Mouse (Mus musculus) myocyte (in vitro differentiated cells): Measurements from ENCODE around the gene Cgrrf1.

Source experiments
- POLR2A ChIP-seq: IDR thresholded peaks from one replicate; pipeline ENCODE4 v1.6.1; 2011; ENCODE audit warnings: low read depth, mild to moderate bottlenecking, control low read depth, moderate library complexity; ENCODE audit not compliant: insufficient read length
- SRF ChIP-seq: IDR thresholded peaks from one replicate; pipeline ENCODE4 v1.6.1; 2011; ENCODE audit warnings: low read depth; ENCODE audit not compliant: control insufficient read depth, insufficient read length

DNA sequence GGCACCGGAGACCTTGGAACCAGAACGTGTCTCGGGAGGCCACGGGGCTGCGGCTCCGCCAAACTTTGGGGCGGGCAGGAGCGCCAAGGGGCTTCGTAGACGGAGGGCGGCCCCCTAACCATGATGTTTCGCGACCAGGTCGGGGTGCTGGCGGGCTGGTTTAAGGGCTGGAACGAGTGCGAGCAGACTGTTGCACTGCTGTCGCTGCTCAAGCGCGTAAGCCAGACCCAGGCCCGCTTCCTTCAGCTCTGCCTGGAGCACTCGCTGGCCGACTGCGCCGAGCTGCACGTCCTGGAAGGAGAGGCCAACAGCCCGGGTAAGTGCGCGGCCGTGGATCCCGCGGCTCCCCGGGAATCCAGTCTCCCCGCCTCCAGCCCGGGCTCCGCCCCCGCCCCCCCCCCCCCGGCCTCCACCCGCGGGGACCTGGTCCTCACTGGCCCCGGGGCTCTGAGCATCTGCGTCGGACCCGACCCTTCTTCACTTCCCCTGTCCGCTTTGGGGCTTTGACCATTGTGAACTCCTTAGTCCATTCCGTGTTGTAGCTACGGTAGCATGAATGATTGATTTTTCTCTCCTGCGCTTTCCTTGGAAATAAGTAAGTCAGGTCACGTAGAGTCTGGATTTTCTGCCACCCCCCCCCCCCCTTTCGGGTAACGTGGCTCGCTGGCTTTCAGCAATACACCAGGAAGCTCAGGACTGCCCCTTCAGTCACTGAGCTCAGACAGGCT is 52.9 kb downstream of the Cgrrf1 start:
- TF ChIP-seq SRF, result no peak
- TF ChIP-seq POLR2A, result peak; percentile 77
